Mouse (Mus musculus): ENCODE data around the gene Crlf1.

The Crlf1 gene

GRCm38 (mm10) chr8:70549412-70550184 lies 56.6 kb downstream of the Crlf1 start:
- DNase-seq (ENCODE audit: low spot score in 2 of 2) = no peak

- no peak for DNase-seq (ENCODE audit: low spot score in 2 of 2)
Measured at GRCm38 (mm10) chr8:70551558-70552161, 58.7 kb downstream of the Crlf1 start.

- DNase-seq (ENCODE audit: low spot score in 2 of 2) = no peak
Measured at GRCm38 (mm10) chr8:70552836-70553235, 59.9 kb downstream of the Crlf1 start.

Data from right cerebral cortex, postnatal 36 days (tissue).